Mouse (Mus musculus): Measurements from ENCODE around the gene Psen1. TPM values are rescaled to one million over a fixed set of nuclear protein-coding genes. Genes with fewer than 3 reads are reported as not detected.

Psen1 gene
- total RNA-seq (2021): 10 to 100 TPM; 33.3 to 35.6 TPM

GRCm38 (mm10) chr12:83687934-83688315 is at the start of gene Psen1:
TSS of gene Psen1 (plus strand) at chr12:83688152.
- intact Hi-C loops (cut with DNase I): loop anchor here (5.0 kb wide), 1 partner anchor 56 kb away; the partner anchor contains the start of gene Rbm25
- DNase-seq: peak; percentile 92 to 94

- DNase-seq: no peak
- intact Hi-C loops (cut with DNase I): no loop called here
Measured at GRCm38 (mm10) chr12:83641233-83641632, 46.7 kb upstream of the Psen1 start.

DNA sequence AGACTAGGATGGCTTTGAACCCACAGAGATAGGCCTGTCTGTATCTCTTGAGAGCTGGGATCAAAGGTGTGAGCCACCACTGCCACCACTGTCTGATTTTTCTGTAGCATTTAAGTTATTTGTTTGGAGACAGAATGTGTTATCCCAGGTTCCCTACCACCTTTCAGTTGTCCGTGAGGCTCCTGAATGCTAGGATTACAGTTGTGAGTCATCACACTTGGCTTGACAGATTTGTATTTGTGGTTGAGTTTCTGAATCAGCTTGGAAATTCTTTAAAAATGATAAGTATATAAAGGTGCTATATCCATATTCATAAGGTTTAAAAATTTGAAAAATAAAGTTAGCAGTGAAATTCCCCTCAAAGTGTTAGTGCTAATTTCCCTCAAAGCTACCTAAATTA is 44.8 kb upstream of the Psen1 start:
- intact Hi-C loops (cut with DNase I): no loop called here
- no peak for DNase-seq

DNA sequence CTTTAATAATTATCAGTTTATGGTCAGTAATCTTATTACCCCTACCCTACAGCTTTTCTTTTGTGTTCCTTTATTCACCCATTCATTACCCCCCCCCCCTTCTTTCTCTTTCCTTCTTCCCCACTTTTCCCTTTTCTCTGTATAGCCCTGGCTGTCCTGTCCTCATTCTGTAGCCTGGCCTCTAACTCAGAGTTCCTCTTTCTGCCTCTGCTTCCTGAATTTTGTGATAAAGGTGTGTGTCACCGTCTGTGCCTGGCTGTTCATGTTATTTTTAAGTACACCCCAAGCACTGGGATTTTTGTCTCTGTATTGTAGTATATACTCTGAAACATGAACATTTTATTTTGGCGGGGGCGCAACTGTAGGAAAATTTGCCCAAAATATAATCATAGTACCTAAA is 37.6 kb upstream of the Psen1 start:
- intact Hi-C loops (cut with DNase I): no loop called here
- no peak for DNase-seq

GRCm38 (mm10) chr12:83651414-83651813 is 36.5 kb upstream of the Psen1 start:
- intact Hi-C loops (cut with DNase I): no loop called here
- no peak for DNase-seq

DNA sequence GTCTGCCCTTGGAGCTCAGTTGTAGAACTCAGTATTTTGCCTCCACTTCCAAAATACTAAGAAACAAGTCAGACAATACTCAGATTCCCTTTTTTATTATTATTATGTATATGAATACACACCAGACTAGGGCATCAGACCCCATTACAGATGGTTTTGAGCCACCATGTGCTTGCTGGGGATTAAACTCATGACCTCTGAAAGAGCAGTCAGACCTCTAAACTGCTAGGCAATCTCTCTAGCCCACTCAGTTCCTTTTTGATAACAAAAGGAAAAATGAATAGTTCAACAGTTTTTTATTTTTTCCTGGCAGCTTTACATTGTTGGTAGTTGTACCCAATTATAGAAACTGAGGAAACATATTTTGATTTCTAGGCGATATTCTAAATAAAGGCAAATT is 2.5 kb upstream of the Psen1 start:
- intact Hi-C loops (cut with DNase I): loop anchor here (5.0 kb wide), 1 partner anchor 53 kb away; the partner anchor contains the start of gene Rbm25
- no peak for DNase-seq

- DNase-seq: no peak
- intact Hi-C loops (cut with DNase I): loop anchor here (5.0 kb wide), 1 partner anchor 54 kb away; the partner anchor contains the start of gene Rbm25
Measured at GRCm38 (mm10) chr12:83686575-83687350, 1.2 kb upstream of the Psen1 start.

- DNase-seq: no peak
- intact Hi-C loops (cut with DNase I): loop anchor here (5.0 kb wide), 1 partner anchor 56 kb away; the partner anchor contains the start of gene Rbm25
Measured at GRCm38 (mm10) chr12:83688316-83689086, 549 bp downstream of the Psen1 start.

DNA sequence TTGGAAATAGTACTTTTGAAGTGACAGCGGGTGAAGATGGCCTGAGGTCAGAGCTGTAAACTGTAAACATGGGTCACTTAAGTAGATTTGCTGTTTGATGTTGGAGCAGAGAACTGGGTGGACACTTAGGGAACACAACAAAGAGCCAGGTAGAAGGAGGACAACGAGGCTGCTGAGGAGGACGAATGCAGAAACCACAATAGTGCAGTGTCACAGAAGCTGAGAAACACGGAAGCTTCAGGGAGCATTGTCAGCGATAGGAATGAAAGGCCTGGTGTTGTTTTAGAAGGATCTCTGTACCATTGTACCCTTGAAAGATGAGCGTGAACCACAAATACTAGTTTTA is 1.1 kb downstream of the Psen1 start:
- intact Hi-C loops (cut with DNase I): loop anchor here (5.0 kb wide), 1 partner anchor 57 kb away; the partner anchor contains the start of gene Rbm25
- DNase-seq: no peak

DNA sequence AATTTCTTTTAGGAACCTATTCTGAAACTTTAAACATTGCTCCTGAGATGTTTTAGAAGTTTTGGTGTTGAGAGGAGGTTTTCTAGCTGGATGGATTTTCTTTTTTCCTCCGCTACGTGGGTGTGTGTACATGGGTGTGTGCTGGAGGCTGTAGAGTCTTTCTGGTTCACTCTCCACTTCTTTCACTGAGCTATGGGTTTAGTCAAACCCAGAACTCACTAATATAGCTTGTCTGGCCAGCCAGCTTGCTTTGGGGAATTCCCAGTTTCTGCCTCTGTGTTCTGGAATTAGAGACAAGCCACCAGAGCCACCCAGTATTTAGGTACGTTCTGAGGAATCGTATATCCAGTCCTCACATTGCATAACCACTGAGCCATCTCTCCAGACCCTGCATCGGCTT is 6.1 kb downstream of the Psen1 start:
- intact Hi-C loops (cut with DNase I): no loop called here
- no peak for DNase-seq

DNA sequence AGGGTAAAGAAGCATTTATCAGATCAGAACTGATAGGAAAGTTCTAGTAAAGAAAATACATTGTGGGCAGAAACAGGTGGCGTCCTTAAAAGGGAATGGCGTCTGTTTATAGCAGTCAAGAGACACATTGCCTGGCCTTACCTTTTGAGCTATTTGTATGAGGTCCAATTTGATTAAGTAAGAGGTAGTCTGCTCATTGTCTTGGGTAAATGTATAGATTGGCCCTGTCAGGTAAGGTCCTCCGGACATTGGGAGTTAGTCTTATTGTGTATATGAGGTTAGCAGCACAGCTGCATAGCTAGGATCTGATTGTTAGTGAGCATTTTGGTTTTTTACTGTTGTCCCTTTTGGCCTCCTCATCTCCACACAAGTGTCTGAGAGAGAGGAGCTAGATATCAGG is 6.7 kb downstream of the Psen1 start:
- DNase-seq: no peak
- intact Hi-C loops (cut with DNase I): no loop called here

- intact Hi-C loops (cut with DNase I): no loop called here
- DNase-seq: no peak
Measured at GRCm38 (mm10) chr12:83698637-83699036, 10.7 kb downstream of the Psen1 start.

GRCm38 (mm10) chr12:83701608-83702007 is 13.7 kb downstream of the Psen1 start:
- no peak for DNase-seq
- intact Hi-C loops (cut with DNase I): no loop called here

- intact Hi-C loops (cut with DNase I): no loop called here
- DNase-seq: no peak
Measured at GRCm38 (mm10) chr12:83702796-83703195, 14.8 kb downstream of the Psen1 start.

DNA sequence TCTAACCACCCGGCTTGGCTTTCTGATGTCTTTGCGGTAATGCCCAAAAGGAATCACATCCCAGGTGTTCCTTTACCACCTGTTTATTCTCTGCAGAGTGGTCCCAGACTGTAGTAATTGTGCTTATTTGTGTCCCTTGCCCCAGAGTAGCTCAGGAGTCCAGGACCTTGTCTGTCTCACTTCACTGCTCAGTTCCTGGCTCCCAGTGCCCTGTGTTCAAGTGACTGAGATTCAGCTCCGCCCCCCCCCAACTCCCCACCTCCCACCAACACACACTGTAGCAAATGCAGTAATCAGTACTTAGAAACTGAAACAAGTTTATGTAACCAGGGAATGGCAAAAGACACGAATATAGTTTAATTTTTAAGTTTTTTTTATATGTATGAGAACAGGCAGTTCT is 19.0 kb downstream of the Psen1 start:
- DNase-seq: no peak
- intact Hi-C loops (cut with DNase I): no loop called here

DNA sequence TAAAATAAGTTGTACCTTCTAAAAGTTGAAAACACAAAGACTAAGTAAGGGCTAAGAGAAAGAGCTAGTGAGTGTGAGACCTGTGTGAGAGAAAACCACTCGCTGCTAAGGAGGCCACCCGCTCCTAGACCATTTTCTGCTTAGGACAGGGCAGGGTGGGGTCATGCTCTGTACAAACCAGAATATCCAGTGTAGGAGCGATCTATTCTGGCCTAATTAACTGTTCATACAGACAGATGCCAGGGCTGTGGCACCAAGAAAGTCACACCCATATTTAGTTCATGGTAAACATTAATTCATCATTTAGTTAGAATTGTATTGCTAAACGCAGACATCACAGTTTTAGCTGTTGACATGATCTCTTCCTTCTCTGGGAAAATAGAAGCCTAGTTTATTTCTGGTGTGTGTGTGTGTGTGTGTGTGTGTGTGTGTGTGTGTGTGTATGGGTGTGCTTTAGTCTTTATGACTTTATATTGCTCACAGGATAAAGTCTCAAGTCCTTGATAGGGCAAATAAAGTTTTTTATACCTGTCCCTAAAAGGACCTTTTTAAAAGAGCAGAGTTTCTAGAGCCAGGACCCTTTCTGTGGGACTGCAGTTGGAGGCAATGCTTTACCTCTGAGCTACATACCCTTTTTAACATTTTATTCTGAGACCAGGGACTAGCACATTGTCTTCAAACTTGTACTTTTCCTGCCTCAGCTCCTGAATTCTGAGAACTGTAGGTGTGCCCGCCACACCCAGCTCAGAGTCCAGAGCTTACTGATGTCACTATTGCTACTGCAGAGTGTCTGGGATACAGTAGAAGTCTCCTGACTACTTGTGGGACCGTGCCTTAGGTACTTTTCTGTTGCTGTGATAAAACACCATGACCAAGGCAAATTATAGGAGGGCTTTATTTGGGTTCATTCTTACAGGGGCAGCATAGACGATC is 20.5 kb downstream of the Psen1 start:
- no peak for DNase-seq
- intact Hi-C loops (cut with DNase I): no loop called here

DNA sequence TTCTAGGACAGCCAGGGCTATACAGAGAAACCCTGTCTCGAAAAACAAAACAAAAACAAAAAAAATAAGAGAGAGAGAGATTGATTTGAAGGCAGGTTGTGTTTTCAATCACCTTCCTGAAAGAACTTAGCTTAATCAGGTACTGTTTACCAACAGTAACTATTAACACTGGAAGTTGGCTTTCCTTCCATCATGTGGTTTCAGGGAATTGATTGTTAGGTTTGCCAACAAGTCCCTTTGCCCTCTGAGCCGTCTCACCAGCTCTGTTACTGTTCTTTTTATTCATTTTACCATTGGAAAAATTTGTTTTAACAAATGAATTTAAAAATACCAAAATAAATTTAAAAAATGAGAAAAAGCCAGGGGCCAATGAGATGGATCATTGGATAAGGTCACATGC is 22.0 kb downstream of the Psen1 start:
- no peak for DNase-seq
- intact Hi-C loops (cut with DNase I): loop anchor here (5.0 to 10.0 kb wide), 2 partner anchors 227 to 355 kb away; partner anchors contain the start of gene Acot5

GRCm38 (mm10) chr12:83713749-83714148 is 25.8 kb downstream of the Psen1 start:
- intact Hi-C loops (cut with DNase I): loop anchor here (1.0 to 10.0 kb wide), 4 partner anchors 58 to 351 kb away; partner anchors contain the start of gene Acot5
- DNase-seq: no peak

DNA sequence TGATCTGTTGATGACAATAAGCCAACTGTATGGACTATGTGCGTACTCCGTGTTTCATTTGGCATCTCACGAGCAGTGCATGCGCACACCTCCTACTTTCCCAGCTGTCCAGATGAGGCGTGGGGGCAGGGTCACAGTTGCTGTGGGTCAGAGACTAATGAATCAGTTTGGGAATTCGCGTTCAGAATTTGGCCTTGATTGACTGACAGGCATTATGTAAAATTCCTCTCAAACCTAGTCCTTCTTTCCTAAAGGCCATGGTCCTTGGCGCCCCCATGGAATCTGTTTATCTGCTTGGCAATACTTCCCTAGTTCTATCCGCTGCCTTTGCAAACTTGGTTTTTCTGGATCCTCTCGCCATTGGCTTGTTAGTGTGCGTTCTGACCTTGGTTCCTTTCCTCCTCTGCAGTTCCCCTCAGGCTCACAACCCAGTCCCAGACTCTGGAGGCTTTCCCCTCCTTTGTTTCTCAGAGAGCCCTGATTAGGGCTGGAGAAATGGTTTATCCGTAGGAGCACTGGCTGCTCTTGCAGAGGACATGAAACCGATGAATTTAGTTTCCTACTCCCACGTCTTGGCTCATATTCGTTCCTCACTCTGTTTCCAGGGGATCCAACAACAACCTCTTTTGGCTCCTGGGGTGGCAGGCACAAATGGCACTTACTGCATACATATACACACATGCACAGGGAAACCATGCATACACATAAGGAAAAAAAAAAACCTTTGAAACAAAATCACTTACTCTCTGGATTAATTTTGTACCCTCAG is 28.6 kb downstream of the Psen1 start:
- intact Hi-C loops (cut with DNase I): loop anchor here (5.0 to 10.0 kb wide), 2 partner anchors 231 to 348 kb away; partner anchors contain the start of gene Acot5
- DNase-seq: no peak

DNA sequence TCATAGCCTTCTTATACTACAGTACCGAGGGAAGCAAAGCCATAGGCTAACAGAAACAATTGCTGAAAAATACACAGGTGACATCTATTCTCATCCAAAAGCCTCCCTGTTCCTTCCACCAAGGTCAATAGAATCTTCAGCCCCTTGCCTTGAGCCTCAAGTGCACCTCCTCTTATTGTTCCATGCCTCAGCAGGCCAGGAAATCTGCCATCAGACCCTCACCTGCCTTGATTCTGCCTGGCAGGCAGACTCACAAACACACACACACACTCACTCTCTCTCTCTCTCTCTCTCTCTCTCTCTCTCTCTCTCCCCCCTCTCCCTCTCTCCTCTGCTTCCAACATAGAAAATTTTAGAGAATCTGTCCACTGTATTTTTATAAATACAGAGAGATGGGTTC is 31.5 kb downstream of the Psen1 start:
- DNase-seq: no peak
- intact Hi-C loops (cut with DNase I): loop anchor here (5.0 to 10.0 kb wide), 2 partner anchors 228 to 345 kb away; partner anchors contain the start of gene Acot5
